Mouse (Mus musculus) liver, postnatal 0 days (tissue): Measurements from ENCODE around the gene Phf19. TPM values are rescaled to one million over a fixed set of nuclear protein-coding genes. Genes with fewer than 3 reads are reported as not detected.

Experiments
- ATAC-seq: fragments of 200-750 bp; cut with Nextera tagmentation; 2 replicates; pipeline ENCODE4 v1.8.0; 2017; ENCODE audit warnings: mild to moderate bottlenecking, moderate library complexity
- DNase-seq: peaks from one replicate; pipeline ENCODE4 v3.0.0-alpha.2; 2016
- H3K27ac ChIP-seq: fragments of 300-500 bp; sonication (generic); 2 replicates; pipeline ENCODE4 v1.5.1; 2014; ENCODE audit warnings: antibody characterized with exemption, moderate library complexity, mild to moderate bottlenecking, low read depth
- H3K27me3 ChIP-seq: fragments of 300-500 bp; sonication (generic); 2 replicates; pipeline ENCODE4 v1.6.1; 2014; ENCODE audit warnings: low read length, control low read depth, mixed read lengths; ENCODE audit not compliant: insufficient read depth
- H3K36me3 ChIP-seq: fragments of 300-500 bp; sonication (generic); replicated peaks from 2 replicates; pipeline ENCODE4 v1.6.1; 2014; ENCODE audit warnings: mild to moderate bottlenecking, control low read depth, low read length, moderate library complexity, mixed read lengths; ENCODE audit not compliant: insufficient read depth
- H3K4me1 ChIP-seq: fragments of 300-500 bp; sonication (generic); 2 replicates; pipeline ENCODE4 v1.6.1; 2014; ENCODE audit warnings: antibody characterized with exemption, mild to moderate bottlenecking, control low read depth; ENCODE audit not compliant: insufficient read depth
- H3K4me2 ChIP-seq: fragments of 300-500 bp; sonication (generic); 2 replicates; pipeline ENCODE4 v1.6.1; 2014; ENCODE audit warnings: low read depth, mild to moderate bottlenecking, low read length, moderate library complexity, mixed read lengths
- H3K4me3 ChIP-seq: fragments of 300-500 bp; sonication (generic); 2 replicates; pipeline ENCODE4 v1.5.1; 2014; ENCODE audit warnings: low read depth, low read length
- H3K9ac ChIP-seq: fragments of 300-500 bp; sonication (generic); replicated peaks from 2 replicates; pipeline ENCODE4 v1.6.1; 2014; ENCODE audit warnings: mild to moderate bottlenecking, moderate library complexity
- H3K9me3 ChIP-seq: fragments of 300-500 bp; sonication (generic); 2 replicates; pipeline ENCODE4 v1.6.1; 2016; ENCODE audit warnings: mild to moderate bottlenecking, control low read depth, low read length, mixed read lengths
- CTCF ChIP-seq: sonication (generic); IDR thresholded peaks from 2 replicates; pipeline ENCODE4 v1.5.1; 2016; ENCODE audit warnings: antibody characterized with exemption, low read depth
- EP300 ChIP-seq: IDR thresholded peaks from 2 replicates; pipeline ENCODE4 v1.6.1; 2016; ENCODE audit warnings: antibody characterized with exemption, low read depth, mild to moderate bottlenecking
- WGBS: fragments of 180-500 bp; shearing (Covaris S2); extraction: QIAGEN DNeasy Blood & Tissue Kit; methylation state at CpG from one replicate; pipeline ENCODE4 v1.1.7; 2014; ENCODE audit not compliant: insufficient replicate concordance; 5-methylcytosine and 5-hydroxymethylcytosine counted together
- polyA plus RNA-seq: library from polyadenylated mRNA; unstranded; fragments of >200 nt; fragmentation: Nextera tagmentation; extraction: Ambion mirVana; gene quantifications from 2 replicates; pipeline ENCODE4 v1.2.1, GENCODE M21; 2015

Gene Phf19
- 1.1 and 1.3 TPM in 2 replicates for polyA plus RNA-seq

DNA sequence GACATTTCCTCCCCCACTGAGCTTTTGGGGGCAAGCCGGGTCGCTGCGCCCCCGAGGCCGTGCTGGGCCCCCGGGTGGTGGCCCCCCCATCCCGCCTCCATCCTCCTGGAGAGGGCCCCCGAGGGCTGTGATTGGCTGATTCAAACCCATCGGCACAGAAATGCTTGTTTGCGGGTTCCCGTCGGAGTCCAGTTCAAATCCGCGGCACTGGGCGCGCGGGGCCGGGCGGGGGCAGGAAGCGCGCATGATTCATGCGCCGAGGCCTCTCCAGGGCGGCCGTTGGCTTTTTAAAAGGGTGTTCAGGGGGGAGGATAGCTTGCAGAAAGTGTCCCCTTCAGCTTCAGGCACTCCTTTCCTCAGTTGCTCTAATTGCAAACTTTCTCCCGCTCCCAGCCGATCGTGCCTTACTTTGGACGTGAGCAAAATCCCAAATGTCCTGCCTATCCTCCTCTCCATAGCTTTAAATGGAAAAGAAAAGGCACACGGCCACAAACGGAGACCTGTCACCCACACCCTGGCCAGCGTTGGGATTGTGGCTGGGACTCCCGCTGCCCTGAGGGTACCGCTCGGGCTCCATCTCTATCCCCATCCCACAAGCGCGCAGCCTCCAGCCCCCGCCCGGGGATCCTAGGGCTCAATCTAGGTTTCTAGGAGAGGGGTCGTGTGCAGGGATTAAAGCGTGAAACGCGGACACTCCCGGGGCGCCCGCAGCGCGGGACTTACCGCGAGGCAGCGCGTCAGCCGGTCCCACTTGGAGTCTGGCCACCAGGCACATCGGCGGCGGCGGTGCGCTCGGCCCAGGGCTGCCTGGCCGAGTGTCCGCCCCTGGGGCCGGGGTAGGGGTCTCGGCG is at the start of gene Phf19:
Gene Phf19, minus strand, starts transcription at position 809 of the 851 bp plus-strand sequence.
- 0 out of 2 replicates have a peak, but pooled peaks cover 7% of the 10 kb centered on the region for H3K36me3 ChIP-seq
- peak within 1 kb of the TSS; percentile 79 for H3K4me2 ChIP-seq
- peak within 1 kb of the TSS; percentile 65 for H3K9ac ChIP-seq
- DNase-seq, result peak; percentile 67
- peak within 1 kb of the TSS; percentile 66 for H3K4me3 ChIP-seq
- H3K27ac ChIP-seq, result peak within 1 kb of the TSS; percentile 66
- ATAC-seq, result peak; percentile 67
- H3K4me1 ChIP-seq, result peaks cover 2% of the 10 kb centered on the region; the same call in 1 of the 2 replicates
- TF ChIP-seq CTCF (0 out of 2 replicates have a peak, but pooled peaks have one; percentile 7), EP300 (no peak)
- peaks cover 15% of the 10 kb centered on the region; the same call in 1 of the 2 replicates for H3K27me3 ChIP-seq
- H3K9me3 ChIP-seq, result no peaks in the 10 kb centered on the region
- under 1% methylated on average over 55 of the region's 64 CpGs for WGBS

GRCm38 (mm10) chr2:34963371-34963956 is 49.6 kb upstream of the Phf19 start:
- ATAC-seq (peak; percentile 59), DNase-seq (peak; percentile 26)
- no peak overlapping the region for H3K4me3 ChIP-seq
- no peaks in the 10 kb centered on the region for H3K9me3 ChIP-seq
- H3K27ac ChIP-seq, result peak overlapping the region; percentile 57; the same call in 1 of the 2 replicates
- 50% methylated on average over 13 of the region's 13 CpGs for WGBS
- peaks cover 12% of the 10 kb centered on the region; the same call in 1 of the 2 replicates for H3K4me1 ChIP-seq
- H3K4me2 ChIP-seq, result no peak overlapping the region
- TF ChIP-seq CTCF, result no peak
- no peak for TF ChIP-seq EP300
- H3K36me3 ChIP-seq, result no peaks in the 10 kb centered on the region
- H3K27me3 ChIP-seq, result no peaks in the 10 kb centered on the region
- H3K9ac ChIP-seq, result no peak overlapping the region

DNA sequence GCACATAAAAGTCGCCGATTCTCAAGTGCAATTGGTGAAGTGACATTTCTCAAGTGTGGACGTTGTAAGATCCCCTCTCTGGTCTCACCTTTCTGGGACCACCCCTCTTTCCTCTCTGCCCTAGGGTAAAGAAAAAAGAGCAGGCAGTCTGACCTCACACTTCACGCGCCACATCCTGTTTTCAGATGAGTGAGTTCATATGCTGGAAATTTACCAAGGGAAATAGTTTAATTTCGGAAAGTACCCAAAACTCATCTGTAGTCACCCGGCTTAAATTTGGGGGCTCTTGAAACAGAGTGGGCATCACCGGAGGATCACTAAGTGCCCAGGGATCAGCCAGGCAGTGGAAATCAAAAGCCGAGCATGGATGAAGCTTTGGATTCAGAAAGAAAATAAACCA is 49.1 kb upstream of the Phf19 start:
- 54% methylated on average over 9 of the region's 9 CpGs for WGBS
- Histone ChIP-seq H3K4me2 (no peak overlapping the region), H3K9me3 (no peaks in the 10 kb centered on the region), H3K4me1 (peaks cover 12% of the 10 kb centered on the region; the same call in 1 of the 2 replicates), H3K9ac (no peak overlapping the region), H3K27me3 (no peaks in the 10 kb centered on the region), H3K36me3 (no peaks in the 10 kb centered on the region), H3K4me3 (no peak overlapping the region), H3K27ac (peak overlapping the region; percentile 57; the same call in 1 of the 2 replicates)
- no peak for DNase-seq
- no peak for ATAC-seq
- TF ChIP-seq EP300 (no peak), CTCF (no peak)

- no peak for DNase-seq
Observed at GRCm38 (mm10) chr2:34962211-34962610, 48.4 kb upstream of the Phf19 start.

DNA sequence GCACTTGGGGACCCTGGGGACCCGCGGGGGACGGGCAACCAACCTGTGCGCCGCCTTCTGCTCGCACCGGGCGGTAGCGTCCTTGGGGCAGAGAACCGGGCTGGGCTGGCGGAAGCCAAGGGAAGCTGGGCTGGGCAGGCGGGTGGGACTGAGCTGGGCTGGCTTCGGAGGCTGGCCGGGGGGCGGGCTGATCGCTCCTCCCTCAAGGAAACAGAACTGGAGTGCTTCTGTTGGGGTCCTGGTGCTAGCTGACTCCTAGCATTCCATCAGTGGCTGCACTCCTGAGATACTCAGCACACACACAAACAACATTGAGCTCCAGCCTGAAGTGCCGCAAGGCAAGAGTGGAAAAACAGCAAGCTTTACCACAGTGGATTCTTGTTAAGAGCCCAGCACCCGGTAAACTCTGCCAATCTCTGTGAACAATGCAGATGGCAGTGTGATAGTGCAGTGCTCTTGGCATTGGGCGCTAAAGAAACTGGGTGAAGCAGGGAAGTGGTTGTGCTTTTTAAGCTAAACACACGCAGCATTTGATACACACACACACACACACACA is 47.7 kb upstream of the Phf19 start, which contains the start of gene Traf1:
Gene Traf1, minus strand, starts transcription at position 292 of the 556 bp plus-strand sequence.
- Histone ChIP-seq H3K36me3 (no peaks in the 10 kb centered on the region), H3K9ac (peak within 1 kb of the TSS; percentile 47; the same call in 1 of the 2 replicates), H3K27ac (no peak within 1 kb of the TSS), H3K4me1 (peaks cover 12% of the 10 kb centered on the region; the same call in 1 of the 2 replicates), H3K4me3 (no peak within 1 kb of the TSS), H3K9me3 (no peaks in the 10 kb centered on the region), H3K27me3 (no peaks in the 10 kb centered on the region), H3K4me2 (peak within 1 kb of the TSS; percentile 61)
- DNase-seq, result peak; percentile 38
- 7% methylated on average over 19 of the region's 20 CpGs for WGBS
- TF ChIP-seq CTCF (no peak), EP300 (no peak)
- no peak for ATAC-seq

More at GRCm38 (mm10) chr2:34962211-34962610, 48.4 kb upstream of the Phf19 start:
- peaks cover 12% of the 10 kb centered on the region; the same call in 1 of the 2 replicates for H3K4me1 ChIP-seq
- H3K9me3 ChIP-seq, result no peaks in the 10 kb centered on the region
- no peak overlapping the region for H3K4me2 ChIP-seq
- H3K27me3 ChIP-seq, result no peaks in the 10 kb centered on the region
- ATAC-seq, result no peak
- no peak overlapping the region for H3K27ac ChIP-seq
- 65% methylated on average over 2 of the region's 2 CpGs for WGBS
- no peak overlapping the region for H3K4me3 ChIP-seq
- no peaks in the 10 kb centered on the region for H3K36me3 ChIP-seq
- H3K9ac ChIP-seq, result no peak overlapping the region
- no peak for TF ChIP-seq CTCF
- TF ChIP-seq EP300, result no peak

GRCm38 (mm10) chr2:34960966-34961365 is 47.1 kb upstream of the Phf19 start:
- Histone ChIP-seq H3K36me3 (no peaks in the 10 kb centered on the region), H3K27me3 (no peaks in the 10 kb centered on the region), H3K4me1 (peaks cover 12% of the 10 kb centered on the region; the same call in 1 of the 2 replicates), H3K9ac (peak overlapping the region; percentile 47; the same call in 1 of the 2 replicates), H3K4me3 (no peak overlapping the region), H3K27ac (no peak overlapping the region), H3K9me3 (no peaks in the 10 kb centered on the region), H3K4me2 (peak overlapping the region; percentile 61)
- TF ChIP-seq EP300 (no peak), CTCF (no peak)
- ATAC-seq (no peak), DNase-seq (no peak)
- 70% methylated on average over 6 of the region's 6 CpGs for WGBS
